Mouse (Mus musculus) left cerebral cortex, postnatal 25 days (tissue): ENCODE data around the gene Nfix. TPM values are rescaled to one million over a fixed set of nuclear protein-coding genes. Genes with fewer than 3 reads are reported as not detected.

Experiments used
- DNase-seq, 2 experiments: peaks; one replicate each; pipeline ENCODE4 v3.0.0; 2022; ENCODE audit warnings: low spot score in 2 of 2, mixed read lengths in 1 of 2
- intact Hi-C: fragments of 180-260 bp; cut with DNase I; formaldehyde crosslinking; loops from one replicate; pipeline ENCODE4 v1.15.1; 2025
- total RNA-seq, 2 experiments: library from RNA; stranded (reverse); gene quantifications; 2 replicates each; pipeline ENCODE4 v1.2.3; 2021

Nfix gene
- total RNA-seq, 2 experiments from 2014 or later, result 273 to 322 TPM

GRCm38 (mm10) chr8:84784681-84785505, 15.3 kb downstream of the Nfix start:
- DNase-seq, result peak in 1 of 2 experiments; percentile 23
- intact Hi-C loops, result no loop called here

GRCm38 (mm10) chr8:84783919-84784581, 16.1 kb downstream of the Nfix start:
- DNase-seq, result no peak
- intact Hi-C loops, result no loop called here

GRCm38 (mm10) chr8:84783198-84783918, 16.8 kb downstream of the Nfix start:
- no peak for DNase-seq
- intact Hi-C loops, result no loop called here

GRCm38 (mm10) chr8:84782680-84783079, 17.5 kb downstream of the Nfix start:
- no peak for DNase-seq
- intact Hi-C loops, result no loop called here

GRCm38 (mm10) chr8:84781686-84782505, 18.2 kb downstream of the Nfix start:
- peak in 1 of 2 experiments; percentile 72 for DNase-seq
- intact Hi-C loops, result no loop called here

GRCm38 (mm10) chr8:84780949-84781680, 19.0 kb downstream of the Nfix start:
- no peak for DNase-seq
- intact Hi-C loops, result no loop called here

- no peak for DNase-seq
- intact Hi-C loops, result no loop called here
These were observed 20.0 kb downstream of the Nfix start for GRCm38 (mm10) chr8:84780225-84780555.

- DNase-seq, result peak in 1 of 2 experiments; percentile 81
- intact Hi-C loops, result no loop called here
These were observed 20.5 kb downstream of the Nfix start for GRCm38 (mm10) chr8:84779519-84780224.

- no peak for DNase-seq
- intact Hi-C loops, result no loop called here
These were observed 21.3 kb downstream of the Nfix start for GRCm38 (mm10) chr8:84778638-84779380.

- no peak for DNase-seq
- intact Hi-C loops, result no loop called here
These were observed 22.1 kb downstream of the Nfix start for GRCm38 (mm10) chr8:84777899-84778637.

GRCm38 (mm10) chr8:84776569-84776968, 23.6 kb downstream of the Nfix start:
- DNase-seq, result no peak
- intact Hi-C loops, result no loop called here

GRCm38 (mm10) chr8:84775621-84776113, 24.5 kb downstream of the Nfix start:
- intact Hi-C loops, result loop anchor here (2.0 kb wide), 1 partner anchor 19 kb away; no protein-coding TSS in a partner anchor

GRCm38 (mm10) chr8:84775105-84775591, 25.0 kb downstream of the Nfix start:
- intact Hi-C loops, result loop anchor here (2.0 kb wide), 1 partner anchor 20 kb away; no protein-coding TSS in a partner anchor
- DNase-seq, result peak; percentile 72 to 90

More at GRCm38 (mm10) chr8:84775621-84776113, 24.5 kb downstream of the Nfix start:
- DNase-seq, result no peak

GRCm38 (mm10) chr8:84774473-84774911, 25.7 kb downstream of the Nfix start:
- intact Hi-C loops, result loop anchor here (2.0 kb wide), 1 partner anchor 20 kb away; no protein-coding TSS in a partner anchor
- DNase-seq, result peak; percentile 53 to 77

- intact Hi-C loops, result loop anchor here (2.0 kb wide), 1 partner anchor 21 kb away; no protein-coding TSS in a partner anchor
- peak; percentile 74 to 94 for DNase-seq
These were observed 26.3 kb downstream of the Nfix start for GRCm38 (mm10) chr8:84773833-84774232.

- peak in 1 of 2 experiments; percentile 61 for DNase-seq
- intact Hi-C loops, result no loop called here
These were observed 26.8 kb downstream of the Nfix start for GRCm38 (mm10) chr8:84773304-84773703.
